Mouse (Mus musculus): ENCODE results near the gene Ndufv3.
A peak's percentile ranks its signal among the peaks of the same experiment; 100 is the strongest.

Ndufv3 gene

GRCm38 (mm10) chr17:31557947-31558542 is 38.1 kb downstream of the Ndufv3 start:
- no peak for DNase-seq

GRCm38 (mm10) chr17:31559021-31559789 is 39.3 kb downstream of the Ndufv3 start:
- DNase-seq = no peak

GRCm38 (mm10) chr17:31563632-31564014 is 43.7 kb downstream of the Ndufv3 start:
- peak; percentile 62 for DNase-seq

GRCm38 (mm10) chr17:31564015-31564857 is 44.3 kb downstream of the Ndufv3 start, which contains the start of gene Pknox1:
TSS of gene Pknox1 (plus strand) at chr17:31564734.
- peak; percentile 98 to 99 for DNase-seq

GRCm38 (mm10) chr17:31564858-31565140 is 44.9 kb downstream of the Ndufv3 start:
- no peak for DNase-seq

- DNase-seq = peak; percentile 80
Observed at GRCm38 (mm10) chr17:31565141-31566056, 45.5 kb downstream of the Ndufv3 start.

- DNase-seq = no peak
Observed at GRCm38 (mm10) chr17:31566276-31566675, 46.4 kb downstream of the Ndufv3 start.

GRCm38 (mm10) chr17:31569756-31570155 is 49.8 kb downstream of the Ndufv3 start:
- DNase-seq = no peak

GRCm38 (mm10) chr17:31570321-31570925 is 50.5 kb downstream of the Ndufv3 start:
- no peak for DNase-seq

GRCm38 (mm10) chr17:31571689-31572088 is 51.8 kb downstream of the Ndufv3 start:
- no peak for DNase-seq

GRCm38 (mm10) chr17:31574662-31575061 is 54.7 kb downstream of the Ndufv3 start:
- no peak for DNase-seq

GRCm38 (mm10) chr17:31576394-31577175 is 56.7 kb downstream of the Ndufv3 start:
- DNase-seq = peak; percentile 78 to 82

- DNase-seq = peak in 1 of 2 experiments; percentile 40
Observed at GRCm38 (mm10) chr17:31580344-31580743, 60.4 kb downstream of the Ndufv3 start.

Measured in cerebellum, postnatal 25 days (tissue).